Mouse (Mus musculus): ENCODE results near the gene Gm43552.

GRCm38 (mm10) chr5:65486514-65486913 lies 6.1 kb downstream of the Gm43552 start:
- no peak for TF ChIP-seq CTCF (conservative IDR thresholded peaks at IDR 0.05; ENCODE audit: low read length)
- no peak for TF ChIP-seq NANOG (IDR thresholded peaks at IDR 0.05; ENCODE audit: borderline replicate concordance, low read length)
- no peak for TF ChIP-seq POU5F1 (IDR thresholded peaks at IDR 0.05; ENCODE audit: borderline replicate concordance, low read length)
